Mouse (Mus musculus): ENCODE results near the gene Piwil4. TPM values are rescaled to one million over a fixed set of nuclear protein-coding genes. Genes with fewer than 3 reads are reported as not detected.
"Not testable (repeated sequence)": the region's sequence is repeated elsewhere in the genome, so short reads cannot be mapped to it uniquely, and the experiment has no call there.

Piwil4 gene
- polyA plus RNA-seq, 1 experiment from 2014 or later = 0.74 TPM

- Histone ChIP-seq H3K4me3 (ENCODE audit: low read length) (no peak overlapping the region), H3K27me3 (ENCODE audit: control insufficient read depth, insufficient read depth, low read depth, low read length) (no peaks in the 10 kb centered on the region), H3K27ac (ENCODE audit: low read length) (no peak overlapping the region), H3K9ac (ENCODE audit: low read length) (no peak overlapping the region), H3K4me1 (replicated peaks; ENCODE audit: control insufficient read depth, insufficient read depth, low read length) (peaks cover 11% of the 10 kb centered on the region), H3K4me2 (ENCODE audit: low read depth, low read length) (no peak overlapping the region), H3K9me3 (ENCODE audit: control insufficient read depth, low read length) (no peaks in the 10 kb centered on the region), H3K36me3 (ENCODE audit: control insufficient read depth, insufficient read depth, low read length) (no peaks in the 10 kb centered on the region)
- ATAC-seq (ENCODE audit: low read depth) = no peak
- WGBS = 82% methylated on average over 15 of the region's 15 CpGs
These were observed 25.3 kb downstream of the Piwil4 start for GRCm38 (mm10) chr9:14715258-14715657.

GRCm38 (mm10) chr9:14710910-14711309 is 29.6 kb downstream of the Piwil4 start:
- Histone ChIP-seq H3K4me3 (ENCODE audit: low read length) (no peak overlapping the region), H3K27ac (ENCODE audit: low read length) (no peak overlapping the region), H3K4me1 (replicated peaks; ENCODE audit: control insufficient read depth, insufficient read depth, low read length) (no peaks in the 10 kb centered on the region), H3K27me3 (ENCODE audit: control insufficient read depth, insufficient read depth, low read depth, low read length) (no peaks in the 10 kb centered on the region), H3K36me3 (ENCODE audit: control insufficient read depth, insufficient read depth, low read length) (no peaks in the 10 kb centered on the region), H3K9me3 (ENCODE audit: control insufficient read depth, low read length) (no peaks in the 10 kb centered on the region), H3K4me2 (ENCODE audit: low read depth, low read length) (no peak overlapping the region), H3K9ac (ENCODE audit: low read length) (no peak overlapping the region)
- no peak for ATAC-seq (ENCODE audit: low read depth)
- 82% methylated on average over 3 of the region's 3 CpGs for WGBS

- ATAC-seq (ENCODE audit: low read depth) = no peak
- H3K4me2 ChIP-seq (ENCODE audit: low read depth, low read length) = no peak overlapping the region
- 62% methylated on average over 13 of the region's 13 CpGs for WGBS
- H3K9ac ChIP-seq (ENCODE audit: low read length) = no peak overlapping the region
- H3K4me1 ChIP-seq (replicated peaks; ENCODE audit: control insufficient read depth, insufficient read depth, low read length) = no peaks in the 10 kb centered on the region
- no peak overlapping the region for H3K4me3 ChIP-seq (ENCODE audit: low read length)
- no peaks in the 10 kb centered on the region for H3K9me3 ChIP-seq (ENCODE audit: control insufficient read depth, low read length)
- no peaks in the 10 kb centered on the region for H3K36me3 ChIP-seq (ENCODE audit: control insufficient read depth, insufficient read depth, low read length)
- no peaks in the 10 kb centered on the region for H3K27me3 ChIP-seq (ENCODE audit: control insufficient read depth, insufficient read depth, low read depth, low read length)
- H3K27ac ChIP-seq (ENCODE audit: low read length) = no peak overlapping the region
These were observed 35.0 kb downstream of the Piwil4 start for GRCm38 (mm10) chr9:14705321-14706162.

- 88% methylated on average over 1 of the region's 1 CpGs for WGBS
- not testable (repeated sequence) for H3K4me2 ChIP-seq (ENCODE audit: low read depth, low read length); H3K4me1 ChIP-seq (replicated peaks; ENCODE audit: control insufficient read depth, insufficient read depth, low read length); H3K36me3 ChIP-seq (ENCODE audit: control insufficient read depth, insufficient read depth, low read length); H3K9ac ChIP-seq (ENCODE audit: low read length); H3K27me3 ChIP-seq (ENCODE audit: control insufficient read depth, insufficient read depth, low read depth, low read length); ATAC-seq (ENCODE audit: low read depth); H3K4me3 ChIP-seq (ENCODE audit: low read length); H3K9me3 ChIP-seq (ENCODE audit: control insufficient read depth, low read length); H3K27ac ChIP-seq (ENCODE audit: low read length)
These were observed 39.7 kb downstream of the Piwil4 start for GRCm38 (mm10) chr9:14700795-14701194.

- H3K4me1 ChIP-seq (replicated peaks; ENCODE audit: control insufficient read depth, insufficient read depth, low read length) = no peaks in the 10 kb centered on the region
These were observed 41.3 kb downstream of the Piwil4 start for GRCm38 (mm10) chr9:14699288-14699640.

GRCm38 (mm10) chr9:14698582-14699287 is 41.8 kb downstream of the Piwil4 start:
- ATAC-seq (ENCODE audit: low read depth) = peak; percentile 95
- Histone ChIP-seq H3K36me3 (ENCODE audit: control insufficient read depth, insufficient read depth, low read length) (no peaks in the 10 kb centered on the region), H3K4me2 (ENCODE audit: low read depth, low read length) (no peak overlapping the region), H3K4me3 (ENCODE audit: low read length) (no peak overlapping the region), H3K4me1 (replicated peaks; ENCODE audit: control insufficient read depth, insufficient read depth, low read length) (no peaks in the 10 kb centered on the region), H3K27ac (ENCODE audit: low read length) (no peak overlapping the region), H3K27me3 (ENCODE audit: control insufficient read depth, insufficient read depth, low read depth, low read length) (no peaks in the 10 kb centered on the region), H3K9ac (ENCODE audit: low read length) (no peak overlapping the region), H3K9me3 (ENCODE audit: control insufficient read depth, low read length) (no peaks in the 10 kb centered on the region)
- WGBS = 55% methylated on average over 12 of the region's 12 CpGs

More at GRCm38 (mm10) chr9:14699288-14699640, 41.3 kb downstream of the Piwil4 start:
- no peaks in the 10 kb centered on the region for H3K9me3 ChIP-seq (ENCODE audit: control insufficient read depth, low read length)
- H3K4me3 ChIP-seq (ENCODE audit: low read length) = no peak overlapping the region
- no peaks in the 10 kb centered on the region for H3K27me3 ChIP-seq (ENCODE audit: control insufficient read depth, insufficient read depth, low read depth, low read length)
- ATAC-seq (ENCODE audit: low read depth) = no peak
- no peak overlapping the region for H3K27ac ChIP-seq (ENCODE audit: low read length)
- 42% methylated on average over 7 of the region's 7 CpGs for WGBS
- H3K9ac ChIP-seq (ENCODE audit: low read length) = no peak overlapping the region
- no peak overlapping the region for H3K4me2 ChIP-seq (ENCODE audit: low read depth, low read length)
- H3K36me3 ChIP-seq (ENCODE audit: control insufficient read depth, insufficient read depth, low read length) = no peaks in the 10 kb centered on the region

GRCm38 (mm10) chr9:14697903-14698302 is 42.6 kb downstream of the Piwil4 start:
- WGBS = 62% methylated on average over 4 of the region's 4 CpGs
- H3K9me3 ChIP-seq (ENCODE audit: control insufficient read depth, low read length) = no peaks in the 10 kb centered on the region
- H3K4me2 ChIP-seq (ENCODE audit: low read depth, low read length) = no peak overlapping the region
- no peaks in the 10 kb centered on the region for H3K36me3 ChIP-seq (ENCODE audit: control insufficient read depth, insufficient read depth, low read length)
- no peak overlapping the region for H3K9ac ChIP-seq (ENCODE audit: low read length)
- no peak overlapping the region for H3K4me3 ChIP-seq (ENCODE audit: low read length)
- H3K27me3 ChIP-seq (ENCODE audit: control insufficient read depth, insufficient read depth, low read depth, low read length) = no peaks in the 10 kb centered on the region
- no peaks in the 10 kb centered on the region for H3K4me1 ChIP-seq (replicated peaks; ENCODE audit: control insufficient read depth, insufficient read depth, low read length)
- H3K27ac ChIP-seq (ENCODE audit: low read length) = no peak overlapping the region
- ATAC-seq (ENCODE audit: low read depth) = no peak

- ATAC-seq (ENCODE audit: low read depth) = peak; percentile 26; the same call in 1 of the 2 replicates
- H3K27ac ChIP-seq (ENCODE audit: low read length) = no peak overlapping the region
- no peaks in the 10 kb centered on the region; the same call in 1 of the 2 replicates for H3K4me1 ChIP-seq (replicated peaks; ENCODE audit: control insufficient read depth, insufficient read depth, low read length)
- no peak overlapping the region for H3K4me2 ChIP-seq (ENCODE audit: low read depth, low read length)
- H3K36me3 ChIP-seq (ENCODE audit: control insufficient read depth, insufficient read depth, low read length) = no peaks in the 10 kb centered on the region
- H3K27me3 ChIP-seq (ENCODE audit: control insufficient read depth, insufficient read depth, low read depth, low read length) = no peaks in the 10 kb centered on the region
- no peak overlapping the region for H3K4me3 ChIP-seq (ENCODE audit: low read length)
- H3K9me3 ChIP-seq (ENCODE audit: control insufficient read depth, low read length) = no peaks in the 10 kb centered on the region
- no peak overlapping the region for H3K9ac ChIP-seq (ENCODE audit: low read length)
- WGBS = 30% methylated on average over 12 of the region's 12 CpGs
These were observed 51.0 kb downstream of the Piwil4 start for GRCm38 (mm10) chr9:14689376-14690108.

GRCm38 (mm10) chr9:14684363-14684762 is 56.2 kb downstream of the Piwil4 start:
- H3K27me3 ChIP-seq (ENCODE audit: control insufficient read depth, insufficient read depth, low read depth, low read length) = no peaks in the 10 kb centered on the region
- H3K9me3 ChIP-seq (ENCODE audit: control insufficient read depth, low read length) = no peaks in the 10 kb centered on the region
- no peak overlapping the region for H3K4me2 ChIP-seq (ENCODE audit: low read depth, low read length)
- H3K4me1 ChIP-seq (replicated peaks; ENCODE audit: control insufficient read depth, insufficient read depth, low read length) = no peaks in the 10 kb centered on the region; the same call in 1 of the 2 replicates
- ATAC-seq (ENCODE audit: low read depth) = no peak
- no peak overlapping the region for H3K9ac ChIP-seq (ENCODE audit: low read length)
- 58% methylated on average over 4 of the region's 4 CpGs for WGBS
- H3K4me3 ChIP-seq (ENCODE audit: low read length) = no peak overlapping the region
- no peaks in the 10 kb centered on the region for H3K36me3 ChIP-seq (ENCODE audit: control insufficient read depth, insufficient read depth, low read length)
- H3K27ac ChIP-seq (ENCODE audit: low read length) = no peak overlapping the region
